Mouse (Mus musculus) Muller cell, postnatal 12 days (primary cell): ENCODE measurements at regions not wholly inside any gene's neighbourhood (a gene's known extent, or its start where the extent isn't known, plus 50 kb on each side); places are given as distances from the start of the nearest gene placed in this dataset.

Experiments used
- DNase-seq: peaks from one replicate; pipeline ENCODE4 v3.0.0-alpha.2; 2015; ENCODE audit errors: inconsistent ontology term

DNA sequence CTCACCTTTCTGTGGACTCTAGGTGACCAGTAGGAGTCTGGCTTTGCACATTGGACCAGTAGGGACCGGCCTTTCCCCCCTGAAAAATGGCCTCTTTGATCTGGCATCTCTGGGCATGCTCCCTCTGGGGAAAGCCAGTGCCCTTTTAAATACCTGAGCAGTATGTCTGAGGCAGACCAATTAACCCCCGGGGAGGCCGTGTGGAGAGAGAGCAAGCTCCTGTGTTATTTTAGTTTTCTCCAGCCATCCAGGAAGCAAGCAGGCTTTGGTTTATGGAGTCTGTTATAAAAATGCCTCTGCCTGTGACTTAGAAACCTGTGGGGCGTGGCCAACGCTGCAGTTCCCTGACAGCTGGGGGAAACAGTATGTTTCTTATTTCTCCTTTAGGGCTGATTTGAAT is 445.5 kb downstream of the Glrx3 start:
- no peak for DNase-seq

DNA sequence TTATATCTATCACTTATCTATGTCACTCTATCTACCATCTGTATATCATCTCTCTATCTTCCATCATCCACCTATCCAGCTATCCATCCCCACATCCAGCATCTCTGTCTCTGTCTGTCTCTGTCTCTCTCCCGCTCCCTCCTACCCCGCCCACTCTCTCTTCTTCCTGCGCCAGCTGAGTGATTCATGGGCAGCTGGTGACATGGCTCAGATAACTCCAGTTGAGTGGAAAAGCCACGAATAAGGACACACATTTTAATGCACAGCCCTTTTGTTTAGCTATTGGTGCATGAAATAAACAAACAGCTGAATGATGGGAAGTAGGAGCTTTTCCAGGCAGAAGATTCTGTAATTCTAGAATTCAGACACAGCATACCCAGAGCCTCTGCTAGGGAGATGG is 446.3 kb downstream of the Glrx3 start:
- peak; percentile 19 for DNase-seq

DNA sequence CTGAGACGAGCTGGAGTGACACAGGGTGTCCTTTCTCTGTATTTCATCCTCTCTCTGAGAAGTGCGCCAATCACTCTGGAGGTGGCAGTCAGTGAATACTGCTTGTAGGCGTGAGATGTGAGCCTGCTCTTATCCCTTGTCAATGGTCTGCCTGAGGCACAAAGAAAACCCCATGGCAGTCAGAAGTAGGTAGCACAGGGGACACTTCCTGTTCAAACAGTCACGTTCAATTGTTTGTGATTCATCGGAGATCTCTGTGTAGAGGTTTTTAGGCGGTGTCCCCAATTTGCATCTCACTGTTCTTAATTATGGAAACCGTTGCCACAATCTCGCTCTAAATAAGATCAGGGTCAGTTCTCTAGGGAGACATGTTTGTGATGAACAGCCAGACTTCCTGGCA is 447.7 kb downstream of the Glrx3 start:
- no peak for DNase-seq

DNA sequence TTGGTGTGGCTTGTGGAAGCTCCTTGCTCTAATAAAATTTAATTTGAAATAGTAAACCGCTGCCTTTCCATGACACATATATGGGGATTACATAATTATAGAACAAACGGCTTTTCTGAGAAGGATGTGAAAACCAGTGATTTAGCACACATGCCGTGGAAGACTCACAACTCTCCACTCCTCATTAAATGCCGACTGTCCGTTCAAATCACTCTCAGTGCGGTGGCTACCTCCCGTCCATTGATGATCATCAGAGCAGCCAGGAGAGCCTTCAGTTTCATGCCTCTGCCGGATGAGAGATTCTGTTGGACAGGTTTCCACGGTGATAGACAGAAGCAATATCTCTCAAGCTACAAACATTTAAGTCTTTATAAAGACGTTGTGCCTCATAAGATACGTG is 451.3 kb downstream of the Glrx3 start:
- DNase-seq: no peak

DNA sequence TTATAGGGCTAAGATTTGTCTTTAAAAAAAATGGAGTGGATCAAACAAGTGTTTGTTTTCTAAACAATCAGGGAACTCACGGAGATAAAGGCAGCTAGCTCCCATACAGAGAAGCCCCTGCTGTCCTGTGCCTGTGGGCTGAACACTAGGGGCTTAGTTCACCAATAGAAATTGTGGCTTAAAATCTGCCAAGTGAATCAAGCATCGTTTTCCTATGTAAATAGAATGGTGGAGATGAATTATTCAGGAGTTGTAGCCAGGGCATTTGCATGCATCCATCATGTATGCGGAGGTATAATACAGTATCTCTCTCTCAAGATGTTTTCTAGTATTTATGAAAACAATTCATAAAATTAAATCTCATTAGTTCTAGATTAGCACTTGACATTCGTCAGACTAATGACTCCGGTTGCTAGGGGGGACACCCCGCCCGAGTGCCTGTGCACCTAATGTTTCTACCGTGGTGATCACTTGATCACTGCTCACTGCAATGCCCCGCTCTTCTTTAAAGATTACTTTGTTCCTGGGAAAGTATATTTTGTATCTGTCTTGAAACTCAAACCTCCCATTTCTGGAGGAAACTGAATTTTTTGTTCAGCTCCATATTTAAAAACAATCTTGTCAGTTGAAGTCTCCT is 469.1 kb downstream of the Glrx3 start:
- DNase-seq: no peak

DNA sequence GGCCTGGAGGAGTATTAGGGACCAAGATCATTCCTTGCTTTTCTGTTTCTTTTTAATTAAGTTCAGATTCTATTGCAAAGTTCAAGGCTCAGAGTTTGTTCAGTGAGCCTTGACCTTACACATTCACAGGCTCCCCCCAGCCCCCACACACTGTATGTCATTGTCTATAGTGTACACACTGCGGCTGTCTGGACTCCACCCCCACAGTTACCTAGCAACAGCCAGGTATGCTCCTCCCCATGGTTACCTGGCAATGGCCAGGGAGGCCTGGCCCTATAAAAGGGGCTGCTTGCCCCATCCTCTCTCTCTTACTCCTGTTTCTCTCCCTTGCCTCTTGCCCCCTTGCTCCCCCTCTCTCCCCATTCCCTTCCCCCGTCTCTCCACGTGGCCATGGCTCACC is 472.0 kb downstream of the Glrx3 start:
- no peak for DNase-seq

DNA sequence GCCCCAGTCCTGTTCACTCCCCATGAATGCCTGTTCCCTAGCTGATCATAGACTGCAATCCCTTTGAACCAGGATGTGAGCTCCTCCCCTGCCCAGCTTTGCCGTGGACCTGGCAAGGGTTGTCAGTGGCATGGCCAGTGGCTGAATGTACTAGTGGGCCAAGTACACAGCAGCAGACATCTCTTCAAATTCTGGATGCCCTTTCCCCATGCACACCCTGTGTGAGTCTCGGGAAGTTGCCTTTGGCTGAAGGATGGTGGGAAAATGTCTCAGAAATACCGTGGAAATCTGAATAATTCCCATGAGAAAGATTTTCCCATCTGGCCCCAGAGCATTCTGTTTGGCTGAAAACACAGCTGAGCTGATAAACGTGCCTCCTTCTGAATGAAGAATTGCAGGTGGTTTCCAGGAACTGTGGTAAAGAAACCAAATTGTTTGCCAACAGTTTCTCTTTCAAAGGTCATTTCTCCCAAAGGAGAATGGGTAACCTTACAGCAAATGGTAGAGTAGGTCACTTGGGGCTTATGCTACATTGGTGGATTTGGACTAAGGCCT is 476.2 kb downstream of the Glrx3 start:
- DNase-seq: no peak

DNA sequence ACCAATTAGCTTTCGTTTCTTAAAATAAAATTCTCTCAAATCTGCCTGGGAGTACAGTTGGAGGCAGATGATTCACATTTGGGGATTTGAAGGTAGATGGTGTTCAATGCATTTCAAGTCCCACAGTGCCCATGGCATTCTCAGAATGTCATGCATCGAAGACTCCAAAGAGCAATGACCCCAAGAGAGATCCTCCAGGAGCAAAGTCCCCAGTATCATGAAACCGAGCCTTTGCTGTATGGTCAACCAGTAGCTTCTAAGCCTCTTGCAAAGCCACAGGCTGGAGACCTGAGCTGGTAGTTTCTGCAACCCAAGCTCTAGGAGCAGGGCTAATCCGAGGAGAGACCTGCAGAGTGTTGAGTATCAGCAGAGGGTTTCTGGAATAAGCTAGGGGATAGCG is 477.1 kb downstream of the Glrx3 start:
- no peak for DNase-seq

DNA sequence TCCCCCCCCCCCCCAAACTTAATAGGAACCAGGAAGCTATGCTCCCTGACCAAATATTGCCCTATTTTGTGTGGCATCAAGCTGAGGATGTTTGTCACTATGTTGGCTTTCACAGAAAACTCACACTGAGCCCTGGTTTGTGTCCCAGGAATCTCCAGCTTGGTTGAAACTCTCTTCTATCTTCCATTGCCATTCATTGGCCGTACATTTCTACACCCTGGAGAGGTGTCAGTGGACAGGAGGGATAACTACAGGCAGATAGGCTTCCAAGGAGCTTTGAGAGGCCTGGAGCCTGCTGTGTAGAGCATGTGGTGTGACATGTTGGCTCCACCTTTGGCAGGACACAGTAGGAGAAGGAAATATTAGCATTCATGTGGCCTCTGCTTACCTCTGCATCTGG is 478.9 kb downstream of the Glrx3 start:
- no peak for DNase-seq

DNA sequence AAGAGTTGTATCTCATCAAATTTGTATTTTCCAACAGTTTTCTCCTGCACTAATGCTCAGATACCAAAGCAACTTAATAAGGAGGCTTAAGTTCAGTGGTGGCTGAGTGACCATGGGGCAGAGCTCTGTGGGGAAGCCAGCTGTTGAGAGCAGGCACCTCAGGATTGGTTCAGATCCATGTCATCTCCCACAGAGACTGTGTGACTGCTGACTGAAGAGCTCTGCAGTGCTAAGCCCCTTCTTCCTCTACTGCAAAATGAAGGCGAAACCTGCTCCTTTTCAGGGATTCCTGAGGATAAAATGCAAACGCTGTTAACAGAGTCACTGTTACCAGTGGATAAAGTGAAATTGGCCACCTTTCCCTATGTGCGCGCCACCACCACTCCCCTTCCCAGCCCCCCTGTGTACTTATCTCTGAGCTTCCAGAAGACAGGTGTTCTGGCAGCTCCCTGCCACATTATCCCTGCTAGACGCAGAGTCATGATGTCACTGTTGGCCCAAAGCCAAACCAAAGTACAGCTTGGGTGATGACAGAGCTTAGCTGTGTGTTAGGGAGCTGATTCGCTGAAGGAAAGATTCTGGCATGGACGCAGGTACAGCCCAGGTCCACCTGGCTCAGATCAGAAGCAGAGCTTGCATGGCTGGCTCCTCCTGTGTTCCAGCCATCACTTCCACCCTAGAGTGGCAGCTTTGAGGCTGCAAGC is 472.9 kb downstream of the Tcerg1l start:
- peak; percentile 2 for DNase-seq

DNA sequence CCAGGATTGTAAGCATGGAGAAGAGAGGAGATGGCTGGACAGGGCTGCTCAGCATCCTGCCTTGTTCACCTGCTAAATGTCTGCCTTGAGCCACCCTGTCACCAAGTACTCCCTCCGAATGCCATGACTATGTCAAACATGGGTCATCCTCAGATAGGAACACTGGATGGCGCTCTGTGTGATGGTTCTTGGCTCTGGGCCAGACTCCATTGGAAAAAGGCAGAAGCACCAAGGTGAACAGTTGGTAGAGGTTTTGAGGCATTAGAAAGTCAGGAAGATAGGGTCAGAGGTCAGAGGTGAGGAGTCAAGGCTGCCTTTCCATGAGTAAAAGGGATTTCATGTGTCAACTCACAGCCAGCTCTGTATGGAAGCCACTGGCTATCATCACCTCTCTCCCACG is 471.9 kb downstream of the Tcerg1l start:
- DNase-seq: no peak

DNA sequence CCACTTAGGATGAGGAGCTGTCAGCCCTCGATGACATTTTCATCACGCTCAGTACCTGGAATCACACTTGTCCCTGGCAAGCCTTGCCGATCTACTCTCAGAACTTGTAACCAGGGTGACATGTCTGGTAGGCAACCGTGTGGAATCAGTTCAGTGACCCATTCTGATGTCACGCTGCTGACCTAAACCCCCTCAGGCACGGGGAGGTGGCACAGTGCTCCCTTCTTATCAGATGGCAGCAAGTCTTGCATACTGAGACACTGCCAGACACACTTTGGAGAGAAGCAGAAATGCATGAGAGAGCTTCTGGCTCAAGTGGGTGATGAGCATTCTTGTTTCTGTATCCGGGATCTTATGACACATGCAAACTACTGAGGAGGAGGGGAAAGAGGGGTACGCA is 470.2 kb downstream of the Tcerg1l start:
- no peak for DNase-seq

DNA sequence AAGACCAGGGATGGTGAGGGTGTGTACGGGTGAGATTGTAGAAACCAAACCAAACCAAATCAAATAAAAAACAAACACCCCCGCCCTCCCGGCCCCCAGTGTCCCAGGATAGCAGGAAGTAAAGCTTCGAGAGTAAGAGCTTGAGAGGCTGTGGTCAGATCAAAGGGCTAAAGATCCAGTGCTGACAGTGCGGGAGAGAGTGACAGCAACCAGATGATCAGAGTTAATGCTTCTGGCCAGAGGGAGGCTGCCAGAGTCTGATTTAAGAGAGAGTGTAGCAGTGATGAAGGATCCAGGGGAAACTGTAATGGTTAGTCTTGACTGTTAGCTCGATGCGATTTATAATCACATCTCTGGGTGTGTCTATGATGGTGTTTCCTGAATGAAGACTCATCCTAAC is 467.3 kb downstream of the Tcerg1l start:
- DNase-seq: no peak

DNA sequence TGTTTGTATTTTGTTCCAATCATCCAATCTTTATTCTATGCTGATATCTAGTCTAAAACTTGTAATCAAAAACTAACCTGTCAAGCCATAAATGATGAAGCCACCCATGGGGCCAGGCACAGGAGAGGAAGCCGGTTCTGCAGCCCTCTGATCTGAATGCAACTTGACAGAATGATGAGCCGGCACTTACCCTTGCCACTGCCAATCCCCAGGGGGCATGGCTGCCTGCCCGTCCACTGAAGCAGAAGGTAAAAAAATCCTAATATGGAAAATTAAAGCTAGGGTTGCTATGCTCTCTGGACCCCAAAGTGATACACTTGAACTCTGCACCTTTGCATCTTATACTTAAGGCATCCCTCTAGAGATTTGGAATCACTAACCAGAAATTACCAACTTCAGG is 461.6 kb downstream of the Tcerg1l start:
- DNase-seq: peak; percentile 2

DNA sequence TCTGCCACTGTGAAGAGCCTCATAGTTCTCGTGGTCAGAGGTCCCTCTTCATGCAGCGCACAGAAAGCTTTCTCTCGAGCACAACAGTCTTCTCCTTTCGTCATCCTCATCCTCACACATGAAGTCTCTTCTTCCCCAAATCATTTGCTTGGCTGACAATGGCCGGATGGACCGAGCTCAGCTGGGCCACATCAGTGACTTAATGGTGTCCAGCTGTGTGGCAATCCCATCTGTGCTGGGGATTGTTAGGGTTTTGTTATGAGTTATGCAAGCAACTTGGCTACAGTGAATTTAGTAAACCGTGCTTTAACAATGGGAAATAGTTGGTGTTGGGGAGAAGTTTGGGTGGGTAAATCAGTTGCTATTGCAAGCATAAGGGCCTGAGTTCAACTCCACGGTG is 458.4 kb downstream of the Tcerg1l start:
- DNase-seq: no peak

DNA sequence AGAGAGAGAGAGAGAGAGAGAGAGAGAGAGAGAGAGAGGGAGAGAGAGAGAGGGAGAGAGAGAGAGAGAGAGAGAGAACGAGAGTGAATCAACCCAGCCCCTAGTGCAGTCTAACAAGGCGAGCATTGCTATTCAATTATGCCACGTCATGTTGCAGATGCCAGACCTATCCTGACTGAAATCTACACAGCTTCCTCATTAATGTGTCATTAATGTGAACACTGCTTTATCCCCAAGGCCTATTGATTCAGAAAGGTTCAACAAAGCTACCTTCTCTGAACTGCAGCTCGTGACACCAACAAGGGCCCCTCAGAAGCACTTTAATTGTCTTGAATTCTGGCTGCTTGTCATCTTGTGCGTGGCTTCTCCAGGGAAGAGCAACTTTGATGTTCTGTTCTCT is 457.4 kb downstream of the Tcerg1l start:
- no peak for DNase-seq

DNA sequence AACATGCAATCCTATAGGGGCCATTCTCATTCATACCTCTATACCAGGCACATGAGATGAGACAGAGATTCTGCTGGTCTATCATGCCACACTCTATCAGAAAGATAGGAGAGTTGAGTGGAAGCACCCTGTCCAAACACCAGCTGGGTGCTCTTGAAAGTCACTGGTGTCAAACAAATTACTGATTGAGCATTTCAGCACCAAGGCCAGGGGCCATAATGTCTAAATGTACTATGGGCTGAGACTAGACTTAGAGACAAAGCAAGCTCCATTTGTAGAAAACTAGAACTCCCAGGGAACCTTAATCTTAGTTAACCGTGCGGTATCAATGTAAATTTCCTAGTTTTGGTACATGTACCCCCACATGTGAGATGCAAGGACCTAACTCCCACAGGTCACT is 452.5 kb downstream of the Tcerg1l start:
- no peak for DNase-seq

DNA sequence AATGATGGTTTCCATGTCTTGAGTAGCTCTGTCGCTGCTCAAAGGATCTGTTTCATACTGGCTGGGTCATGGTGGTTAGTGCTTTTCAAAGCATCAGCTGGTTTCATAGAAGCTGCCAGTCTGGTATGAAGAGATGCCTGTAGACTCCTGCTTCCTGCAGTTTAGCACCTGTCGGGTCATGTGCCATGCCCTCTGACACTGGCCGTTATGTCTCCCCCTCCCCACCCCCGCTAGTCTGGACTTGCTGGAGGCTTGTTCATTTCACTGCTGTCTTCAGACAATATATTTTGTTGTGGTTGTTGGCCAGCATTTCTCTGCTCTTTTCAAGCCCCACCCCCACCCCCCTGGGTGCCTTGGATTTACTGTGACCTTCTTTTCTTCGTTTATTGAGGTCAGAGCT is 450.1 kb downstream of the Tcerg1l start:
- DNase-seq: no peak

DNA sequence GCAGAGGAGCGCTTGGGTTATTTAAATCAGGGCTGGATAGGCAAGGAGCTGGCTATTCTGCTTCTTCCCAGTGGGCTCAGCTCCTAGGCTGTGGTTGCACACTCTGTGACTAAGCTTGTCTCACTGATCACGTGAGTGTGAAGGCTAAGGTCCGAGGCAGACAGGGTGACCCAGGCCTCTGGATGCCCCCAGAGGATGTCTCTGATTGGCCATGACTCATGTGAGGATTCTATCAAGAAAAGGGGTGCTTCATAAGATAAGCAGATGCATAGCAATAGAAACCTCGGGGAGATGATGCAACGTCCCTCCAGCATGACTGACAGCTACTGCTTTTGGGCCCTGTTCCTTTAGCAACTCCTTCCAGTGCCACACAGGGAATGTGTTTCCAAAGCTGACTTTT is 440.2 kb downstream of the Tcerg1l start:
- DNase-seq: no peak

DNA sequence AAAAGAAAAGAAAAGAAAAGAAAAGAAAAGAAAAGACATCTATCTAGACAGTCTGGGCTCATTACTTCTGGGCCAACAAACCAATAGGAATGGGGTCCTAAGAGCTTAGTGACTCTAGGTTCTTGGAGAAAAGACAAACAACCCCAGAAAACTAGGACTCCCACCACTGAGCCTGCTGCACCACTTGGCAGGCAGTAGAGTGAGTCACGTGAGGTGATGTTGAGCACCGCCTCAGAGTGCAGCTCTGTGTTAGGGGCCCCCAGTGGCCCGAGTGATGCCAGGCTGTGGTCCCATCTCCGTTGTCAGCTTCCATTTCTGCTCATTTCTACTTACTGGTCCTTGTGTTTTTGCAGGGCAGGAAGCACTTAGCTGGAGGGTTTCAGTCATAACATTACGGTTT is 439.7 kb downstream of the Tcerg1l start:
- DNase-seq: no peak

DNA sequence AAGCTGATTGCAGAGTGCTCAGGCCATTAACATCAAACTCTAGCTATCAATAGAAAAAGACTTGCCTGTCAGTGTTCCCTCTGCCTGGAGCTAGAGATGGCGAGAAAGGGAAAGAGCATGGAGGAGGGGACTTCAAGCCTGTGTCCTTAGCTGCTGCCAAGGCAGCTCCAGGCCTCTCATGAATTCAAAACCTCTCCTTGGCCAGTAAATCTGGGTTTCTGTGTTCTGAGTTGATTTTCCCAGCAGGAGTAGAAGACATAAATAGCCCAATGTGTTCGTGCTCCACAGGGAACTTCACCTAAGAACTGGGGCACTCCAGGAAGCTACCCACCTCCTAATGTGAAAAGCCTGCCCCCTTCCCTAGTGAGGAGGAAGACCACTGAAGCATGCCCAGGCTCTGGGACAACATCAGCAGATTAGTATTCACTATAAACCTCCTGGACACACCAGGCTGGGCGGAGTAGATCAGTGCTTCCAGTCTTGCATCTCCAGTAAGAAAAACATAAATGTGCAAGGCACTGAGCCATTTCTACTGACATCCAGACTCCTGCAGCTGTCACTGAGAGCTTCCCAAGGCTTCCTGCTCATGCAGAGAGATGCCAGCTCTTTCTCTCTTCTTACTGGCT is 433.9 kb downstream of the Tcerg1l start:
- DNase-seq: no peak

DNA sequence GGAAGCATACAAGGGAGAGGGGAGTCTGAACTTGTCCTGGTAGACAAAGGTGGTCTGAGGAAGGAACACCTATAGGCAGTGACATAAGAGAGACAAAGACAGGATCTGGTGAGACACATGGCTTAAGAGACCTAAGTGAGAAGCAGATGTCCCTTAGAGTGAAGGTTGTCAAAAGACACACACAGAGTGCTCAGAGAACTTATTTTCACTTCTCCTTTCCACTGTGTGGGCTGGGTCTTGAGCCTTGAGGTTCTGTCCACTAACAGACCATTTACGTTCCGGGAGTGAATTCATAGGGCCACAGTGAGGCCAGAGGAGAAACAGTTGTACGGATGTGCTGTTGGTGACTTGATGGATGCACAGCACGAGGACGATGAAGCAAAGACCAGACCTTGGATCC is 422.8 kb downstream of the Tcerg1l start:
- no peak for DNase-seq

DNA sequence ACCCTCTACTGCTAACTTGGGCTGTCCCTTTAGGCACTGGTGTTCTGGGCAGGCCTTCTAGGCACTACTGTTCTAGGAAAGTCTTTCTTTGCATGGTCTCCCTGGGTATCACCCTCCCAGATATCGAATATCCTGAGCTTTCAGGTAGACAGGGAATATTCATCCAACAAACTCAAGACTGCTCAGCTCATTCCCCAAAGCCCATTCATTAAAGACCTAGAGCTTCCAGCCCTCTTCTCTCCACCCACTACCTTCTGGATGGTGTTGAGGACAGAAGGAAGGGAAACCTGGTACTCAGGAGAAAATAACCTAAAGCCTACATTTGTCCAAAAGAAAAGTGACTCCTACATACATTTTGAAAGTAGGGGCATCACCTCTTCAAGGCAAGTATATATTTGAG is 420.0 kb downstream of the Tcerg1l start:
- DNase-seq: no peak
